Mouse (Mus musculus): ENCODE results near the gene Metap1d. TPM values are rescaled to one million over a fixed set of nuclear protein-coding genes. Genes with fewer than 3 reads are reported as not detected.

The Metap1d gene
- polyA plus RNA-seq, 1 experiment = 12.9 TPM

DNA sequence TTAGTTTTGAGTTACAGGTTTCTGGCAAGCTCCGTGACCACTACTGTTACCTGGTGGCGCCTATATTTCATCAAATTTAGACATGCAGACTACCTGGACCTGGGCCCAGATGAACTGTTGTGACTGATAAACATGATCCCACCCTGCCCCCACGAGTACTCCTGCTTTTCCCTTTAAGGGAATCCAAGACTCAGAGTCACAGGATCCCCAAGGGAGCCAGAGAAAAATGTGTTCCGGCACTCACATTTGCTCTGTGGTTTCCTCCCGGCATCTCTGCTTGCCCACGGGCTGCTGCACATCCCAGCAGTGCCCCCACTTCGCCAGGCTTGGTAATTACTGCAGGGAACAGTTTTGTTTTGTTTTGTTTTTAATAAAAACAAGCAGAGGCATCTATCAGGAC, 21.3 kb downstream of the Metap1d start:
- Histone ChIP-seq H3K27me3 (ENCODE audit: control insufficient read depth, insufficient read depth, low read length) (no peaks in the 10 kb centered on the region), H3K4me1 (ENCODE audit: control insufficient read depth, insufficient read depth, low read length) (0 out of 2 replicates have a peak, but pooled peaks cover 2% of the 10 kb centered on the region), H3K4me3 (ENCODE audit: control insufficient read depth, low read depth, low read length) (no peak overlapping the region), H3K36me3 (ENCODE audit: control insufficient read depth, insufficient read depth, low read length) (no peaks in the 10 kb centered on the region), H3K27ac (ENCODE audit: control insufficient read depth, insufficient read depth, low read depth, low read length) (no peak overlapping the region)
- no peak for TF ChIP-seq POLR2A (IDR thresholded peaks at IDR 0.05; ENCODE audit: control insufficient read depth, low read depth, low read length)
- TF ChIP-seq CTCF (IDR thresholded peaks at IDR 0.05; ENCODE audit: control insufficient read depth, insufficient read depth, insufficient replicate concordance, low read depth, low read length) = no peak

DNA sequence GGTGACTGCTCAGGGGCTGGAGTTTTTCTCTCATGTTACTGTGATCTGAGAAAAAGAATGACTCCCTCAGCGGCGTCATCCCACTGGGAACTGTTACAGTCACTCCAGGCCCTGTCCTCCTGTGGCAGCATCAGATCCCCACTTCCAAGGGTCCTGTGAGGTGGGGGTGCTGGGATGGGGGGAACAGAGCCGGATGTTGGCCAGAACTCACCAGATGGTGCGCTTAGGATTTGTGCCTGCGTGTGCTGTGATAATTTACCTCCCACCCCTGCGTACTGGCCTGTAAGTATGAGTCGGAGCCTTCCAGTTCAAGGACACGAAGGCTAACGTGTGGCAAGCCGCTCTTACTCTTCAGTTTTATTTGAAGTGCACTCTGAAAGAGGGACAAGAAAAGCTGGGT, 22.2 kb downstream of the Metap1d start:
- Histone ChIP-seq H3K36me3 (ENCODE audit: control insufficient read depth, insufficient read depth, low read length) (no peaks in the 10 kb centered on the region), H3K27ac (ENCODE audit: control insufficient read depth, insufficient read depth, low read depth, low read length) (no peak overlapping the region), H3K4me3 (ENCODE audit: control insufficient read depth, low read depth, low read length) (no peak overlapping the region), H3K27me3 (ENCODE audit: control insufficient read depth, insufficient read depth, low read length) (no peaks in the 10 kb centered on the region), H3K4me1 (ENCODE audit: control insufficient read depth, insufficient read depth, low read length) (peaks cover 7% of the 10 kb centered on the region)
- TF ChIP-seq POLR2A (IDR thresholded peaks at IDR 0.05; ENCODE audit: control insufficient read depth, low read depth, low read length) (no peak), CTCF (IDR thresholded peaks at IDR 0.05; ENCODE audit: control insufficient read depth, insufficient read depth, insufficient replicate concordance, low read depth, low read length) (no peak)

DNA sequence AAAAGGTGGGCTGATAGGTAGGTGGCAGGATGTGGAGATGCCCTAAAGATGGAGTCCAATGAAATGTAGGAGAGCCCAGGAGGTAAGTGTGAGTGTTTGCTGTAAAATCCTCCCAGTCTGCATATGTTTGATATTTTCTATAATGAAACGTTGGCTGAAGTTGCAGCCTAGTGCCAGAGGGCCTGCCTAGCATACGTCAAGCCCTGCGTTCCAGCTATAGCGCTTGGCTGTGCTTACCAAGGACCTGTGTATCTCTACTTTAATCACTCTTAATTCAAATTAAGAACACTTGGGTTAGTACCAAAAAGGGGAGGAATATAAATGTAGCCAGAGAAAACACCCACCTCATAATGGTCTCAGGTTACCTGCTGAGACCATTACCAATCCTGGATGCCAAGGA, 22.7 kb downstream of the Metap1d start:
- no peak overlapping the region for H3K4me3 ChIP-seq (ENCODE audit: control insufficient read depth, low read depth, low read length)
- peaks cover 7% of the 10 kb centered on the region for H3K4me1 ChIP-seq (ENCODE audit: control insufficient read depth, insufficient read depth, low read length)
- TF ChIP-seq POLR2A (IDR thresholded peaks at IDR 0.05; ENCODE audit: control insufficient read depth, low read depth, low read length) (no peak), CTCF (IDR thresholded peaks at IDR 0.05; ENCODE audit: control insufficient read depth, insufficient read depth, insufficient replicate concordance, low read depth, low read length) (no peak)
- no peaks in the 10 kb centered on the region for H3K36me3 ChIP-seq (ENCODE audit: control insufficient read depth, insufficient read depth, low read length)
- H3K27me3 ChIP-seq (ENCODE audit: control insufficient read depth, insufficient read depth, low read length) = no peaks in the 10 kb centered on the region
- H3K27ac ChIP-seq (ENCODE audit: control insufficient read depth, insufficient read depth, low read depth, low read length) = no peak overlapping the region

DNA sequence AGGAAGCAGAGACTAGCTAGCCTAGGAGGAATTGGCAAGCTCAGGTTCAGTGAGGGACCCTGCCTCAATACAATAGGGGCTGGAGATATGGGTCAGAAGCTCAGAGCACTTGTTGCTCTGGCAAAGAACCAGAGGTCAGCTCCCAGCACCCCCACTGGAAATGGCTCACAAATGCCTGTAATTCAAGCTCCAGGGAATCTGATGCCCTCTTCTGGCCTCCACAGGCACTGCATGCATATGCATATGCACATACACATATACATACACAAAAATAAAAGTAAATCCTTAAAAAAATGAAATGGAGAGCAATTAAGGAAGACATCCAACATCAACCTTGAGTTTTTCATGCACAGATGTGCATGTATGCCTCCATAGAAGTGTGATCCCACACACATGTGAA, 24.7 kb downstream of the Metap1d start:
- H3K27ac ChIP-seq (ENCODE audit: control insufficient read depth, insufficient read depth, low read depth, low read length) = no peak overlapping the region
- no peaks in the 10 kb centered on the region for H3K36me3 ChIP-seq (ENCODE audit: control insufficient read depth, insufficient read depth, low read length)
- peaks cover 7% of the 10 kb centered on the region for H3K4me1 ChIP-seq (ENCODE audit: control insufficient read depth, insufficient read depth, low read length)
- H3K27me3 ChIP-seq (ENCODE audit: control insufficient read depth, insufficient read depth, low read length) = no peaks in the 10 kb centered on the region
- H3K4me3 ChIP-seq (ENCODE audit: control insufficient read depth, low read depth, low read length) = no peak overlapping the region
- TF ChIP-seq CTCF (IDR thresholded peaks at IDR 0.05; ENCODE audit: control insufficient read depth, insufficient read depth, insufficient replicate concordance, low read depth, low read length) (no peak), POLR2A (IDR thresholded peaks at IDR 0.05; ENCODE audit: control insufficient read depth, low read depth, low read length) (no peak)

DNA sequence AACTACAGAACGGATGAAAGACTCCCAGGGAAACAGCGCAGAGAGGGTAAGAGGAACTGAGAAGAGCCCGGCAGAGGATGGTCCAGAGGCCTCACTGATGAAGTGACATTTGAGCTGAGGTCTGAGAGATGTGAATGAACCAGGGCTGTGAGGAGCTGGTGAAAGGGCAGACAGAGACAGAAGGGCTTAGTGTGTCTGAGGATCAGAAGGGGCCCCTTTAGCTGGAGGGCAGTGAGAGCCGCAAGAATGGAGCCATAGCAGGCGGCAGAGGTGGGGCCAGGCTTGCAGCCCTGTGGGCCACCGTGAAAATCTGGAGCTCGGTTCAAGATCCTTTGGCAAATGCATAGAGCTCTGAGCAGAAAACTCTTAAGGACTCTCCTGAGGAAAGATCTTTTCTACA, 26.8 kb downstream of the Metap1d start:
- H3K27me3 ChIP-seq (ENCODE audit: control insufficient read depth, insufficient read depth, low read length) = no peaks in the 10 kb centered on the region
- H3K4me3 ChIP-seq (ENCODE audit: control insufficient read depth, low read depth, low read length) = no peak overlapping the region
- no peak for TF ChIP-seq POLR2A (IDR thresholded peaks at IDR 0.05; ENCODE audit: control insufficient read depth, low read depth, low read length)
- no peak for TF ChIP-seq CTCF (IDR thresholded peaks at IDR 0.05; ENCODE audit: control insufficient read depth, insufficient read depth, insufficient replicate concordance, low read depth, low read length)
- H3K36me3 ChIP-seq (ENCODE audit: control insufficient read depth, insufficient read depth, low read length) = no peaks in the 10 kb centered on the region
- no peak overlapping the region for H3K27ac ChIP-seq (ENCODE audit: control insufficient read depth, insufficient read depth, low read depth, low read length)
- H3K4me1 ChIP-seq (ENCODE audit: control insufficient read depth, insufficient read depth, low read length) = peaks cover 7% of the 10 kb centered on the region

DNA sequence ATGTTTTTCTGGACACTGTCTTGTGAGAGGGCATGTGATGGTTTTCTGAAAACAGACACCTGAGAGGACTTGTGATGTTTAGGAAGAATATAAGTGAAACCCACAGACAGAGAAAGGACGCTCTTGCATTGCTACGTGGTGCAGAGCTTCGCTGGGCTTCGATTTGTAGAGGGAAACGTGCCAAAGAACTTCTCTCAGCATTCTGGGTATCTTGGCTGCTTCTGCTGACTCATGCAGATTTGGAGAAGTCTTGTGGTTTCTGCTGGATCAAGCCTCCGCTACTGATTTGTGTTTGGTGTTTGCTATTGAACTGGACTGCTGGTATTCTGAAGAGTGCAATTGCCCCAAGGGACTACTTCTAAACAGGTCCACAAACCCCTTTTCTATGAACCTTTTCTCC, 28.7 kb downstream of the Metap1d start:
- Histone ChIP-seq H3K4me3 (ENCODE audit: control insufficient read depth, low read depth, low read length) (no peak overlapping the region), H3K36me3 (ENCODE audit: control insufficient read depth, insufficient read depth, low read length) (no peaks in the 10 kb centered on the region), H3K27ac (ENCODE audit: control insufficient read depth, insufficient read depth, low read depth, low read length) (no peak overlapping the region), H3K27me3 (ENCODE audit: control insufficient read depth, insufficient read depth, low read length) (no peaks in the 10 kb centered on the region), H3K4me1 (ENCODE audit: control insufficient read depth, insufficient read depth, low read length) (peaks cover 5% of the 10 kb centered on the region)
- TF ChIP-seq POLR2A (IDR thresholded peaks at IDR 0.05; ENCODE audit: control insufficient read depth, low read depth, low read length) (no peak), CTCF (IDR thresholded peaks at IDR 0.05; ENCODE audit: control insufficient read depth, insufficient read depth, insufficient replicate concordance, low read depth, low read length) (no peak)

DNA sequence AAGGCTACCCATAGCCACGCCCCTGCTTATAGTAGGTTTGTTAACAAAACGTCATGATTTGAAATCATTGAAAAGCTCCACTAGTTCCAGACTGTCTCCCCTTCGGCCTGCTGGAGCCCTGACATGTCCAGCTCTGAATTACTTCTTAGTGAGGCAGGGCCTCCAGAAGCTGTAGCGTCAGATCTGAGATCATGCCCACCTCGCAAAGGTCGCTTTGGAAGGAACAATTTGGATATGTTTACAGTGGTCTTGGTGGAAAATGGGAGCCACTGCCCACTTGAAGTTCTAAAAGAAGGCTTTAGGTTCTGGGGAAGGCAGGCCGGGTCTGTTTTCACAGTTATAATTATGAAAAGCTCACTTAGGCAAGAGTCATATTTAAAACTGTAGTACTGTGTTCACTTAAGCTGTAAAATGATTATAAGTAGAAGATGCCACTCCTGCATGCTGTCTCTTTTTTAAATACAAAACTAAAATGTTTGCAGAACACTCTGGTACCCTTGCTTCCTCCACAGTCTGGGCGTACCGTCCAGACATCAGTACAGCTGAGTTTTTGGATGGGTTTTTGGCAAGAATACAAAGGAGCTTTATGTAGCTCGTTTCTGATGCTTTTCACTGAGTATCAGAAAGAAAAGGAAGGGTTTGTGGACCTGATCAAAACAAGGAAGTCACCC, 30.1 kb downstream of the Metap1d start:
- Histone ChIP-seq H3K27me3 (ENCODE audit: control insufficient read depth, insufficient read depth, low read length) (no peaks in the 10 kb centered on the region), H3K36me3 (ENCODE audit: control insufficient read depth, insufficient read depth, low read length) (no peaks in the 10 kb centered on the region), H3K27ac (ENCODE audit: control insufficient read depth, insufficient read depth, low read depth, low read length) (no peak overlapping the region), H3K4me3 (ENCODE audit: control insufficient read depth, low read depth, low read length) (no peak overlapping the region), H3K4me1 (ENCODE audit: control insufficient read depth, insufficient read depth, low read length) (peaks cover 5% of the 10 kb centered on the region)
- TF ChIP-seq POLR2A (IDR thresholded peaks at IDR 0.05; ENCODE audit: control insufficient read depth, low read depth, low read length) = no peak
- no peak for TF ChIP-seq CTCF (IDR thresholded peaks at IDR 0.05; ENCODE audit: control insufficient read depth, insufficient read depth, insufficient replicate concordance, low read depth, low read length)
